Mouse (Mus musculus) large intestine, adult 2 months (tissue): ENCODE measurements at regions not wholly inside any gene's neighbourhood (a gene's known extent, or its start where the extent isn't known, plus 50 kb on each side); places are given as distances from the start of the nearest gene placed in this dataset.
"Not testable (repeated sequence)": the region's sequence is repeated elsewhere in the genome, so short reads cannot be mapped to it uniquely, and the experiment has no call there.

Source experiments
- DNase-seq: peaks from one replicate; pipeline ENCODE4 v3.0.0-alpha.2; 2012; ENCODE audit warnings: low read depth, low spot score
- WGBS: fragments of 180-500 bp; shearing (Covaris S2); methylation state at CpG from one replicate; pipeline ENCODE4 v1.1.7; 2018; 5-methylcytosine and 5-hydroxymethylcytosine counted together

DNA sequence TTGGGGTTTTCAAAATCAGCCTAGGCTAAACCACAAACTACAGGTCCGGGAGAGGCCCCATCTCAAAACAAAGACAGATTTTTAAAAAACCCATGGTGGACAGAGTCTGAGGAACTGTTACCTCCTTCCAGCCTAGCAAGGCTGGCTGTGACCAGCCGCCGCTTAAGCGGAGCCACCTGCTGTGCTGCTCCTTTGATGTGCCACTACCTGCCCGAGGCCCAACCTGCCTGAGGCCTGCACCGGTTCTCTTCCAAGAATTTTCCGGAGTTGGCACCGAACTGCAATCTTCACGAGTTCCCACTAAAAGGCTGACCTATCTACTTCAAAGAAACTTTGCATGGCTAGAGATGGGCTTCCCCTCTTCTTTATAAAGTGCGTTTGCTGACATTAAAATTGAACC lies 97.6 kb downstream of the Dusp6 start:
- WGBS, result 75% methylated on average over 10 of the region's 10 CpGs
- DNase-seq, result not testable (repeated sequence)

DNA sequence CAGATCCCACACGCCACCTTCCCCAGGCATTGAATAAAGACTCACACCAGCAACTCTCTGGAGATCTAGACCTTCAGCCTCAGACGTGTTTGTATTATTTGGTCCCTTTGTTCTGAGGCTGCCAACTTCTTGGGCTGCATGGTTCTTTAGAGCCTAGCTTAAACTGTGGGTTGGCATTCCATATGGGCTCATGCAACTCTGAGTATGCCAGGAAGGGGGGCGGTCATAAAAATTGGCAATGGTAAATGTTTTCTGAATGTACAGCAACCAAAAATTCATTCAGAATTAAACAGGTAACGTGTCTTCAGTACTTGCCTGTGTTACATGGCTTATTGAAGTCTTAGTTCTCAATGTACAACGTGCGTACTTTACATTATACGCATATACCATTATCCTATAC lies 103.1 kb downstream of the Dusp6 start:
- WGBS, result 78% methylated on average over 7 of the region's 7 CpGs
- no peak for DNase-seq

DNA sequence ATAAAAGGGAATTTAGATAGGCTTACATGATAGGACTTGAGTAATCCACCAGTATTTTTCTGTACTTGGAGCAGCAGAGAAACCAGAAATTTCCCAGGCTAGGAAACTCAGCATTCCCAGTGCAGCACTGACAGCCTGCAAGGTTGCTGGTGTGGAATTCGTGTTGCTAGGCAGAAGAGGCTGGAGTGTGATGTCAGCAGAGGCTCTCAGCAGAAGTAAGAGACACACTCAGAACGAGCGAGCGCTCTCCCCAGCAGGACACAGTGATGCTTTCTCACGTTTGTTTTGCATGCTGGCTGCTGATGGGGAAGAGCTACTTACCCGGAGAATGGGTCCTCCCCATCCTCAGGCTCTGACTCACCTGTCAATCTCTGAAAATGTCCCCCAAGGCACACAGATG lies 104.7 kb downstream of the Dusp6 start:
- WGBS, result 62% methylated on average over 6 of the region's 6 CpGs
- no peak for DNase-seq

DNA sequence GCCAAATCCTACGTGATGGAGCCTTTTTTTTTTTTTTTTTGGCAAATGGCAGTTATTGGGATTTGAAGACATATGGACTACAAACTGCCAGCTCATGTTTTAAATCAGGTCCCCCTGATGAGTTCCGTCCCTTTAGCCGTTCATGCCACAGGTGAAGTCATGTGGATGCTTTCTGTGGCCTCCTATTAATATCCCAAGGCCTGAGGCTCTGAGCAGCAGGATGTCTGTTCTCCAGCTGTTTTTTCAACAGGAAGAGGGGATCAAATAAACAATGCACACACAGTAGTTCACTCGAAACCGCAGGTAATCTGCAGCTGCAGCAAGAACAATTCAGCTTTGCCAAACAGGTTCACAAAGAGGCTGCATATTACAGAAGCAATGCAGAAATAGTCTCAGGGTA lies 112.1 kb downstream of the Dusp6 start:
- 64% methylated on average over 5 of the region's 5 CpGs for WGBS
- no peak for DNase-seq

DNA sequence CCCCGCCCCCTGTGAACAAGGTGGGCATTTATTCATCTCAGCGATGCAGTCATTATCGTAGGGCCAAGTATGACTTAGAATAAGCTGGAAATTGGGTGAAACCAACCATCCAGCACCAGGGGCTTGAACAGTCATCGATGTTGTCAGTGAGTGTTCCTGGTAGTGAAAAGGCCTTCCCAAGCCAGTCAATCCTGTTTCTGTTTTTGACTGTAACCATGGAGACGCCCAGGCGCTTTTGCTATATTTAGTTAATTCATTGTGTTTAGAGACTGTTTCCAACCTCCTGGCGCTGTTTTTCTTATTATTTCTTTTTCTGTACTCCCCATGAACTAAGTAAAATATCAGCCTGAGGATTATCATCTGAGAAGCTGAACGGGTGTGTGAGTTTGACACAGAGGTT lies 113.4 kb downstream of the Dusp6 start:
- DNase-seq, result no peak
- 77% methylated on average over 8 of the region's 8 CpGs for WGBS

DNA sequence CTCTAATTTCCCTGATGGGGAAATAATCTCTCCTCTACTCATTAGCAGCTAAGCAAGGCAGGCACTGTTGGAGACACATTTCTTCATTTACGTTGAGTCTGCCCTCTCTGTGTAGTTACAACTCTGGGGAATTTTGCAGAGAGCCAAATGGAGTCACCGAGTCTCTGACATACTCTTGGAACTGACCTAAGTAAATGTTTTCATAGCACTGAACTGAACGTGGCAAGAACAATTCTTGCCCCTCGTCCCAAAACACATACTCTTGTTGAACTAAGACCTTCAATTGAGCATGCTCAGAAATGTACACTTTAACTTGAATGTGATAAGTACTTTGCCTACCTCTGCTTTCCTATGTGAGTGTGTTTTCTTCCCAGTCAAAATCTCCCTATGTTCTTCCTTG lies 114.5 kb downstream of the Dusp6 start:
- WGBS, result 74% methylated on average over 4 of the region's 4 CpGs
- DNase-seq, result no peak

DNA sequence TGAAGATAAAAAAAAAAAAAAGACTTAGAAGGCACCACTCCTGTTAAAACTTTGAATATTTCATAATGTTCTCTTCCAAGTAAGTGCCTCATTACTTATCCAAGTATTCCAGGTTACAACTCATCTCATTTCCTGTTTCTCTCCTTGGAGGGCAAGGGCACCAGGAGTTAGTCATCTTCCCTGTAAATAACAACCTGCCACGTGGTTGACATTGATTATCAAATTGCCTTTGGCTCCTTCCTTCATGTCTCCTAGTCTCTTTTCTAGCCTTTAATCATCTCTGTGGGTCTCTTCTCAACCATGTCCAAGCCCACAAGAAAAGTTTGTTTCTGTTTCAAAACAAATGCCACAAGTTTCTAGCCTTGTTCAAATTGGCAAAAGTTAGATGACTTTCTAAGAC lies 116.1 kb downstream of the Dusp6 start:
- WGBS, result 8% methylated on average over 1 of the region's 1 CpGs
- no peak for DNase-seq

DNA sequence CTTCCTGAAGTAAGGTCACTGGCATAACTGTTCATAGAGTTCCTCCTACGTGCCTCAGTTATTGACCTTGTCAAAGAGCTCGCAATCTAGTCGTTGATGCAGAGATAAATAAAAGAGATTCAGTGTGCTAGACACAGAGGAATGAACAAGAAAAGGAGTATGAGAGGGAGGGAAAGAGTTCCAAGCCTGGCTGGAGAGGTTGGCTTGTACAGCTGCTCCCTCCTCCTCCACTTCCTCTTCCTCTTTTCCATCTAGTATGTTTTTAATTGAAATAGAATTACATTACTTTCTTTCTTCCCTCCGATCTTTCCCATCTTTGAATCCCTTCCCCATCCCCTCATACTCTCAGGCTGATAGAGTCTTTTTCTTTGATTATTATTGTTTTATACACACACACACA lies 117.1 kb downstream of the Dusp6 start:
- WGBS, result 81% methylated on average over 4 of the region's 4 CpGs
- no peak for DNase-seq

DNA sequence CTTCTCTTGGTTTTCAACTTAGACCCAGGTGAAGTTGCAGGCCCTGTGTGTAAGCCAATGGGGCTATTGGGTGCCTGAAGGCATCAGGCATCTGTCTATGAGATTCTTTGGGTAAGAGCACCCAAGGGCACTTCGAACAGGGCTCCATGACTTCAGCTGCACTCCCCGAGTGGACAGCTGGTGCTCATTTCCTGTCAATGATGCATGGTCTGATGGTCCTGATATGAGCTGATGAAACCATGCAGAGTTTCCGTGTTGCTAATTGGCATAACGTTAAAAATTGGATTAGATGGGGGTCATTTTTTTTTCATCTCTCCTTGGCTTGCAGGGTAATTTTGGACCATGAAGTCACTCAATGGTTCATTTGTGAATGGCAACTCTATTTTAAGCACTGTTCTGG lies 120.0 kb downstream of the Dusp6 start:
- 78% methylated on average over 4 of the region's 4 CpGs for WGBS
- no peak for DNase-seq

DNA sequence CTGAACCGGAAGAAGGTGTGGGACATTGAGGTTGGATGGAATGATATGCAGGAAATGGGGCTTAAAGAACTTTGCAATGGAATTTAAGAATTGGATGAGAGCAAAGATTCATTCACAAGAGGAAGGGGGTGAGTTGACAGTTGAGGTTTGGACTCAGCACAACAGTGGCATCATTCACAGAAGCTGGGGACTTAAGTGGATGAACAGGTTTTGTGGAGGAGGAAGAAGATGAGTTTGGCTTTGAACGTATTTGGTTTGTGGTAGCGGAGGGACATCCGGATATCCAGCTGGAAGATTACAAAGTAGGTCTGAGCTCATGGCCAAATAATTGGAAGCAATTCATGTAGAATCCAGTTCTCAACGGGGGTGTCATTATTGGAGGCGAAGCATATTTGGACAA lies 121.3 kb downstream of the Dusp6 start:
- no peak for DNase-seq
- 61% methylated on average over 6 of the region's 6 CpGs for WGBS

DNA sequence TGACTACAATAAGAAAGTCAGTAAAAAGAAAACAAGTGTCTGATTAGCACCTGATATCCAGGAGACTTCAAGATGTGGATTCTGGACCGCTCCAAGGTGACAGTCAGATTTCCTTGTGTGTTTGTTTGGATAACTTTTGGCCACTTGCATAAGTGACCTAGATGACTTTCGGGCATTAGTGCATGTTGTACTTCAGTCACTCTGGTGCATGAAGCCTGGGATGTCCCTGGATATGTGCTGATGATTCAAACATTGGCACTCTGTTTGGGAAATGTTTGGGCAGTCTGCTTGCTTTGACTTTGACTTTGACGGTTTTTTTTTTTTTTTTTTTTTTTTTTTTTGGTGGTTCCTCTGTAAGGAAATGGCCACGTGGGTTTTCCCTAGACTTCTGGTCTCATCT lies 121.8 kb downstream of the Dusp6 start:
- no peak for DNase-seq
- WGBS, result 57% methylated on average over 3 of the region's 4 CpGs

DNA sequence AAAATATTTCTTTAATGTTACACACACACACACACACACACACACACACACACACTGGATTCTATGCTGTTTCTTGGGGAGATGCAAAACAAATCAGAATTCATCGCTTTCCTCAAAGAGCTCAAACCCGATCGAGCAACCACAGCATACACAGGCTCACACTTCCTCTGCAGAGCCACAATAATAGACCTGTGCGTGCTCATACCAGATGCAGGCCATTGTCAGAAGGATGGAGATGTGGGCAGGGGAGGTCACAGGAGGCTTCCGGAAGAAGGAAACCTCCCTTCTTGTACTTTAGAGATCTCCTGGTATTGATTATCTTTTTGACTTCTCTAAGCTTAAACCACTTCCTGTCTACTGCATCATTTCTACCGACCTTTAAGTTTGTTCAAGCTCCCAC lies 122.8 kb downstream of the Dusp6 start:
- 82% methylated on average over 6 of the region's 6 CpGs for WGBS

DNA sequence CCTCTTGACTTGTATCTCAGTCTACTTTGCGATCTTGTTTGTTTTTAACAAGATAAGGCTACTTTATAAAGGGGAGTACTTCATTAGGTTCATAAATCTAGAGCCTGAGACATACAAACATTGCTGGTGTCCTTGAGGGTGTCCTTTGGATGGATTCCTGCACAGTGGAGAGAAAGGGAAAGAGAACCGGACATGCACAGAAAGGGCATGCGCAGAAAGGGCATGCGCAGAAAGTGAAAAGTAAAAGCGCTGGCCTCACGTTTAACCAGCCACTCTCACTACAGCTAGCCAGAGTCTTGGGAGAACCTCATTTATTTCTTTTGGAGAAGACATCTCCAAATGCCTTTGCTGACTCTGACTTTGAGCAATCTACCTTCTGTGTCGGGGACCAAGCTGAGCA lies 125.5 kb downstream of the Dusp6 start:
- WGBS, result 84% methylated on average over 7 of the region's 7 CpGs
- no peak for DNase-seq

More for the DNA sequence above, 122.8 kb downstream of the Dusp6 start:
- DNase-seq, result no peak

DNA sequence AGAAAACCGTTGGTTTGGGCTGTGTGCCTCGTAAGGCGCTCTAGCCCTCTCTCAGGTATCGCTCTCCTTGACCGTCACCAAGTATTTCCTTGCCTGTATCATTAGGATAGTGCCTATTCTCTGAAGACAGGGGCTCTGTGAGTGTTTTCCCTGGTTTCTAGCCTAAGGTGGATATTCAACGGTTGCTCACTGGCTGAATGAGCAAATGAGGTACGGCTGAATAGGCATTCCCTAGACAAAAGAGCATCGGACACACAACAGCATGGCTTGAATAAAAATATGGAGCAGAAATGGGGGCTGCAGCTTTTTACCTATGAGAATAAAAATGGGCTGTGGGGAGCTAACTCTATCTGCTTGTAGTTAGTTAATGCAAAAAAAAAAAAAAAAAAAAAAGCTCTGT lies 126.0 kb downstream of the Dusp6 start:
- DNase-seq, result no peak
- 95% methylated on average over 8 of the region's 8 CpGs for WGBS

DNA sequence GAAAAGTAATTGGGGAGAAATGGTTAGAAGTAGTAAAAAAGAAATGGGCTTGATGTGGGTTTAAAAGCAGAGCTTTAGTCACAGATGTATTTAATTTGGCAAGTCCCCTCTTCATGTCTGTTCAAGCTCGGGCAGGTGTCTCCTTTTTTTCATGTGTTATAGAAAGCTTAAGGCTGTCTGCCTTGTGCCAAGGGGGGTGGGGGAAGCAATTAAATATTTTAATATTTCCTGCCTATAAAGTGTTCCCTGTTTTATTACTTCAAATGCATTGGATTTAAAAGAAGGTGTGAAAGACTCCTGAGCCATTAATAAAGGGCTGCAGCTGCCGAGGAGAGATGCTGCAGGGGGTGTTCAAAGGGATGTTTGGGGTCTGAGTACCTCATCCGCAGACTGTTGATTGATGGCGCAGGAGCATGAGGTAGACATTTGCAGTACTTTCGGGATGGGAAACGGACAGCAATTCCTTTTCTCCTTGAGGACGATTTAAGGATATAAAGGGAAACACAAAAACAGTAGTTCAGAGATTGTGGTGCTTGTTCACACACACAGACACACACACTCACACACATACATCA lies 127.7 kb downstream of the Dusp6 start:
- WGBS, result 71% methylated on average over 7 of the region's 7 CpGs
- DNase-seq, result no peak

DNA sequence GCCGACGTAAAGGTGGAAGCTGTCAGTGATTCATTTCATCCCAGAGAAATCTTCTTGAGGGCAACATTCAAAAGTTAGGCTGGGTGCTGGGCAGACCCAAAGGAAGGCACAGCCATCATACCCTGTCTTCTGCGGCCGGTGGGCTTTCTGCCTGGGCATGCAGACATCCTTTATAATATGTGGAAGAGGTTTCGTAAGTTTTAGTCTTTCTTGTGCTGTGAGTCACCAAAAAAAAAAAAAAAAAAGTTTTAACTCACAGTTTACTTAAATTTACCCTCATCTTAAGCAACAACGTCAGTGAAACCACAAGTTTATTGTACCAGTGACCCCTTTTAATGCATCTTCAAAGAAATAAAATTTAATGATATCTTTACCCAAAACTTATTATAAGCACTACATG lies 128.7 kb downstream of the Dusp6 start:
- 78% methylated on average over 6 of the region's 6 CpGs for WGBS
- no peak for DNase-seq

DNA sequence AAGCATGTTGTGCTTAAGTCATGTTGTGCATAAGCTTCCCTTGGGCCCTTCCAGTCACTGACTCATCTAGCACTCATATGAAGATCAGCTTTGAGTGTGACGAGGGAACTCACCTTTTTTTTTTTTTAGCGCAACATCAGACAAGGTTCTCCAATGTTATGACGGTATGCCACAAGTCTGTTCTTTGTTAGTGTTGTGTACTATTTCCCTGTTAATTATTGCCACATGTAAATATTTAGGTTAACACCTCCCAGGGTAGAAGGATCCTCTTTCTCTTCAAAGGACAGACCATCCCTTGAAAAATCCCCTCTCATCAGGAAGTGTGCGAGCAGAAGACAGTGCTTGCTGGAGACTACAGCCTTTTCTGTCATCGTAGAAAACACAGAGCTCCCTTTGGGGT lies 129.9 kb downstream of the Dusp6 start:
- 86% methylated on average over 5 of the region's 5 CpGs for WGBS
- DNase-seq, result no peak

DNA sequence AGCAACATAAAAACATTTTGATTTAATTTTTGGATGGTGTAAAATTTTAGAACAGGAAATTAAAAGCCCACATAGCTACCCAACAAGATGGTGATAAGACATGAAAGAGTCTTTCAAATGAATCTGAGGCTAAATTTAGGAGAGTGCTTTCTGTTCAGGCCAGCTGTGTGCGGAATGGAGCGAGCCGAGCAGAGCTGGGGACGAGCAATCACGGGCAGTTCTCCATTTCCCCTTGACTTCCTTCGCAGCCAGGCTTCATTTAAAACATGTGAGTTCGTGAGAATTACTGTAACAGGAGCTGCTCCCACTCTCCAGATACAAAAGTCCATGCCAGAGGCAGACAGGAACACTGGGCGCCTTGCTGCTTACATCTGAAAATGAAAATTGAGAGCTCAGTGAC lies 130.5 kb downstream of the Dusp6 start:
- WGBS, result 73% methylated on average over 8 of the region's 8 CpGs

DNA sequence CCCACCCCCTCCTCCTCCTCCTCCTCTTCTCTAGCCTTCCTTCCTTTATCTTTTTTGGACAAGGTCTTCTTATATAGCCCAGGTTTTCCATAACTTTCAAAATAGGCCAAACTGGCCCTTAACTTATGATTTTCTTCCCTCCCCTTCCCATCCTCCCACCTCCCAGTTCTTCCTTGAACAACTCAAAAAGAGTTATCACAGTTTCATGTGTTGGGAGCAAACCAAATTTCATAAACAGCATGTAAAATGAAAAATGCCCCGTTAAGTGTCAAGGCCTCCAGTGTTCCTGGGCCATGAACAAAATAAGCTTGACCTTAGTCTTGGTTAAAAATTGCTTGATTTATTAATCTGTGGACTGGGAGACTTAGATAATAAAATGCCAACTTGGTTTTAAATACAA lies 132.4 kb downstream of the Dusp6 start:
- WGBS, result 92% methylated on average over 1 of the region's 1 CpGs
- DNase-seq, result no peak

More for the DNA sequence above, 130.5 kb downstream of the Dusp6 start:
- DNase-seq, result no peak

DNA sequence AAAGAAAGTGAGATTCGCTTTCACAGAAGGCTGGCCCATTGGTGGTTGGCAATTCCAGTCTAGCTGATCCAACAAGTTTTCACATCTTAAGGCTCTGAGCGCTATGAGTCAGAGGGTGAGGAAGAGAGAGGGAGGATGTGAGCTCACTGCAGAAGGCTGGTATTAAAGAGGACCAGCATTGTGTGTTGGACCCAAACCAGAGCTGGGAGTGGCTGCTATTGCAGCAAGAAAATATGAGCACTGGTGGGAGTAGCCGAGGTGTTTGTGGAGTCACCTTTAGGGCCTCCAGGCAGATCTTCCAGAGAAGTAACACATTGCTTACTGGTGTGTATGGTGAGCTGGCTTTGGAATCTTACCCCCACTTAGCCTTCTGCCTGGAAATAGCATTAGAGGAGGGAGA lies 133.6 kb downstream of the Dusp6 start:
- DNase-seq, result no peak

DNA sequence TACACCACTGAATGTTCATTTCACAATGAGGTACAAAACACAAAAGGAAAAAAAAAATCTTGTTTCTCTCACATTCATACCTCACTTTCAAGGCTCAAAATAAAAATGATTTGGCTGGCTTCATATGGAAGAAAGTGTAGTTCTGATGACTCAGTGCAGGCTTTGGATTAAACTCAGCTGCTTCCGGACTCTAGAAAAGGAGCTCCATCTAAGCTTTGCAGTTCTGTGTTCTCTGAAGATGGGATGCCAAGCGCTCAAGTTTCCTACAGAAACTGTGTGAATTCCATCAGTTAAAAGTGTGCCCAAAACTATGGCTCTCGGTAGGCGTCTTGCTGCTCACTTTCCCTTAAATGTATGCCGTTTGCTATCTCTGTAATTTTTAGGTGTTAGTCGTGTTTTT lies 137.0 kb downstream of the Dusp6 start:
- 89% methylated on average over 6 of the region's 6 CpGs for WGBS
- DNase-seq, result no peak

More for the DNA sequence above, 133.6 kb downstream of the Dusp6 start:
- WGBS, result 21% methylated on average over 3 of the region's 3 CpGs

DNA sequence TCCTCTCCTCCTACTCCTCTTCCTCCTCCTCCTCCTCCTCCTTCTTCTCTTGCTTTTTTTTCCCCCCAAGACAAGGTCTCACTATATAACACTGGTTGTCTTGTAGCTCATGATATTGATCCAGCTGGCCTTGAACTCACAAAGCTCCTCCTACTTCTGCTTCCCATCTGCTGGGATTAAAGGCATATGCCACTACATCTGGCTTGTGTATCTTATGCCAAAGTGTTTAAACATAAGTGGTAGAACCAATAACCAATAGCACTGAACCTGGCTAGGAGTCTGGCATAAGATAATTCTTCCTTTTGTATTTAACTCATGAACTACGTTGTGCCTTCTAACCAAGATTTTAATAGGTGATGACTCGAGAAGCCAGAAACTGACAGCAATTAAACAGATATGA lies 143.7 kb downstream of the Dusp6 start:
- 84% methylated on average over 2 of the region's 2 CpGs for WGBS
- DNase-seq, result no peak
